Mouse (Mus musculus) hindbrain, embryonic 11.5 days (tissue): Measurements from ENCODE around the gene Ube2r2. TPM values are rescaled to one million over a fixed set of nuclear protein-coding genes. Genes with fewer than 3 reads are reported as not detected.

Experiments
- ATAC-seq: fragments of 200-750 bp; cut with Nextera tagmentation; 2 replicates; pipeline ENCODE4 v1.8.0; 2017; ENCODE audit warnings: mild to moderate bottlenecking, moderate TSS enrichment, moderate library complexity; ENCODE audit not compliant: low FRiP score
- DNase-seq: peaks from one replicate; pipeline ENCODE4 v3.0.0-alpha.2; 2015; ENCODE audit warnings: low spot score
- H3K27ac ChIP-seq: fragments of 300-500 bp; sonication (generic); 2 replicates; pipeline ENCODE4 v1.5.1; 2014; ENCODE audit warnings: mild to moderate bottlenecking, low read depth, low read length
- H3K27me3 ChIP-seq: fragments of 300-500 bp; sonication (generic); 2 replicates; pipeline ENCODE4 v1.6.1; 2014; ENCODE audit warnings: mild to moderate bottlenecking, low read length, moderate library complexity, mixed read lengths; ENCODE audit not compliant: control insufficient read depth, insufficient read depth
- H3K36me3 ChIP-seq: fragments of 300-500 bp; sonication (generic); 2 replicates; pipeline ENCODE4 v1.6.1; 2014; ENCODE audit warnings: mild to moderate bottlenecking, low read length, moderate library complexity, mixed read lengths; ENCODE audit not compliant: control insufficient read depth, insufficient read depth
- H3K4me1 ChIP-seq: fragments of 300-500 bp; sonication (generic); replicated peaks from 2 replicates; pipeline ENCODE4 v1.6.1; 2014; ENCODE audit warnings: low read length, mixed read lengths; ENCODE audit not compliant: control insufficient read depth, insufficient read depth
- H3K4me2 ChIP-seq: fragments of 300-500 bp; sonication (generic); replicated peaks from 2 replicates; pipeline ENCODE4 v1.6.1; 2014; ENCODE audit warnings: mild to moderate bottlenecking, low read depth, low read length
- H3K4me3 ChIP-seq: fragments of 300-500 bp; sonication (generic); 2 replicates; pipeline ENCODE4 v1.5.1; 2014; ENCODE audit warnings: low read depth, low read length
- H3K9ac ChIP-seq: fragments of 300-500 bp; sonication (generic); 2 replicates; pipeline ENCODE4 v1.6.1; 2014; ENCODE audit warnings: low read depth, low read length
- H3K9me3 ChIP-seq: fragments of 300-500 bp; sonication (generic); 2 replicates; pipeline ENCODE4 v1.6.1; 2016; ENCODE audit warnings: low read length; ENCODE audit not compliant: control insufficient read depth
- WGBS: fragments of 180-500 bp; shearing (Covaris S2); extraction: QIAGEN DNeasy Blood & Tissue Kit; methylation state at CpG from one replicate; pipeline ENCODE4 v1.1.7; 2014; 5-methylcytosine and 5-hydroxymethylcytosine counted together
- polyA plus RNA-seq: library from polyadenylated mRNA; unstranded; fragments of >200 nt; fragmentation: Nextera tagmentation; extraction: Ambion mirVana; gene quantifications from 2 replicates; pipeline ENCODE4 v1.2.1, GENCODE M21; 2014

The Ube2r2 gene
- polyA plus RNA-seq, 1 experiment from 2014 or later, result 107 TPM

GRCm38 (mm10) chr4:41096169-41096568 lies 39.4 kb upstream of the Ube2r2 start:
- H3K9me3 ChIP-seq, result no peaks in the 10 kb centered on the region
- no peak overlapping the region for H3K4me2 ChIP-seq
- no peaks in the 10 kb centered on the region; the same call in 1 of the 2 replicates for H3K4me1 ChIP-seq
- H3K27me3 ChIP-seq, result peaks cover 15% of the 10 kb centered on the region; the same call in 1 of the 2 replicates
- ATAC-seq (no peak), DNase-seq (no peak)
- H3K36me3 ChIP-seq, result no peaks in the 10 kb centered on the region
- H3K9ac ChIP-seq, result no peak overlapping the region
- 77% methylated on average over 8 of the region's 8 CpGs for WGBS
- no peak overlapping the region for H3K4me3 ChIP-seq
- H3K27ac ChIP-seq, result no peak overlapping the region

- DNase-seq (no peak), ATAC-seq (no peak)
- Histone ChIP-seq H3K4me2 (no peak overlapping the region), H3K9me3 (no peaks in the 10 kb centered on the region), H3K36me3 (no peaks in the 10 kb centered on the region), H3K27me3 (peaks cover 15% of the 10 kb centered on the region; the same call in 1 of the 2 replicates), H3K9ac (no peak overlapping the region), H3K27ac (no peak overlapping the region), H3K4me3 (no peak overlapping the region), H3K4me1 (no peaks in the 10 kb centered on the region; the same call in 1 of the 2 replicates)
- WGBS, result 71% methylated on average over 5 of the region's 5 CpGs
Observed at GRCm38 (mm10) chr4:41096794-41097193, 38.7 kb upstream of the Ube2r2 start.

GRCm38 (mm10) chr4:41097381-41097780 lies 38.2 kb upstream of the Ube2r2 start:
- Histone ChIP-seq H3K4me1 (no peaks in the 10 kb centered on the region; the same call in 1 of the 2 replicates), H3K9me3 (no peaks in the 10 kb centered on the region), H3K27ac (no peak overlapping the region), H3K9ac (no peak overlapping the region), H3K4me2 (peak overlapping the region; percentile 56), H3K27me3 (peaks cover 15% of the 10 kb centered on the region; the same call in 1 of the 2 replicates), H3K36me3 (no peaks in the 10 kb centered on the region), H3K4me3 (0 out of 2 replicates have a peak overlapping the region, but pooled peaks have one; percentile 12)
- ATAC-seq (no peak), DNase-seq (no peak)
- WGBS, result 42% methylated on average over 13 of the region's 13 CpGs

- H3K4me1 ChIP-seq, result no peaks in the 10 kb centered on the region; the same call in 1 of the 2 replicates
- DNase-seq (peak; percentile 56), ATAC-seq (peak; percentile 45)
- no peak within 1 kb of the TSS for H3K9ac ChIP-seq
- under 1% methylated on average over 42 of the region's 42 CpGs for WGBS
- H3K27me3 ChIP-seq, result peaks cover 15% of the 10 kb centered on the region; the same call in 1 of the 2 replicates
- H3K4me2 ChIP-seq, result peak within 1 kb of the TSS; percentile 56
- no peaks in the 10 kb centered on the region for H3K36me3 ChIP-seq
- H3K4me3 ChIP-seq, result peak within 1 kb of the TSS; percentile 29
- H3K27ac ChIP-seq, result no peak within 1 kb of the TSS
- no peaks in the 10 kb centered on the region for H3K9me3 ChIP-seq
Observed at GRCm38 (mm10) chr4:41097871-41098576, 37.5 kb upstream of the Ube2r2 start, which contains the start of gene Aqp3. TSS of gene Aqp3 (minus strand) at chr4:41098183.

- H3K4me3 ChIP-seq, result peak overlapping the region; percentile 29
- H3K27ac ChIP-seq, result no peak overlapping the region
- H3K36me3 ChIP-seq, result no peaks in the 10 kb centered on the region
- ATAC-seq (peak; percentile 38), DNase-seq (peak; percentile 24)
- whole genome bisulfite sequencing, result 13% methylated on average over 11 of the region's 11 CpGs
- H3K4me1 ChIP-seq, result no peaks in the 10 kb centered on the region; the same call in 1 of the 2 replicates
- H3K27me3 ChIP-seq, result peaks cover 15% of the 10 kb centered on the region; the same call in 1 of the 2 replicates
- H3K4me2 ChIP-seq, result peak overlapping the region; percentile 56
- H3K9me3 ChIP-seq, result no peaks in the 10 kb centered on the region
- H3K9ac ChIP-seq, result no peak overlapping the region
Observed at GRCm38 (mm10) chr4:41098577-41098951, 37.0 kb upstream of the Ube2r2 start.

GRCm38 (mm10) chr4:41100986-41101385 lies 34.6 kb upstream of the Ube2r2 start:
- no peaks in the 10 kb centered on the region for H3K9me3 ChIP-seq
- H3K4me1 ChIP-seq, result no peaks in the 10 kb centered on the region; the same call in 1 of the 2 replicates
- WGBS, result 22% methylated on average over 1 of the region's 1 CpGs
- no peak overlapping the region for H3K4me3 ChIP-seq
- ATAC-seq (no peak), DNase-seq (no peak)
- no peaks in the 10 kb centered on the region for H3K36me3 ChIP-seq
- H3K27me3 ChIP-seq, result peaks cover 15% of the 10 kb centered on the region; the same call in 1 of the 2 replicates
- H3K4me2 ChIP-seq, result no peak overlapping the region
- H3K9ac ChIP-seq, result no peak overlapping the region
- H3K27ac ChIP-seq, result no peak overlapping the region

GRCm38 (mm10) chr4:41102901-41103300 lies 32.6 kb upstream of the Ube2r2 start:
- ATAC-seq (no peak), DNase-seq (no peak)
- no peak overlapping the region for H3K4me3 ChIP-seq
- H3K36me3 ChIP-seq, result no peaks in the 10 kb centered on the region
- H3K9me3 ChIP-seq, result no peaks in the 10 kb centered on the region
- no peak overlapping the region for H3K27ac ChIP-seq
- no peaks in the 10 kb centered on the region; the same call in 1 of the 2 replicates for H3K4me1 ChIP-seq
- no peak overlapping the region for H3K4me2 ChIP-seq
- no peak overlapping the region for H3K9ac ChIP-seq
- H3K27me3 ChIP-seq, result peaks cover 3% of the 10 kb centered on the region; the same call in 1 of the 2 replicates

- H3K4me1 ChIP-seq, result no peaks in the 10 kb centered on the region
- no peak overlapping the region for H3K4me2 ChIP-seq
- no peak overlapping the region for H3K27ac ChIP-seq
- 83% methylated on average over 4 of the region's 4 CpGs for WGBS
- no peak for DNase-seq
- H3K9ac ChIP-seq, result no peak overlapping the region
- no peak for ATAC-seq
- no peaks in the 10 kb centered on the region for H3K27me3 ChIP-seq
- H3K9me3 ChIP-seq, result no peaks in the 10 kb centered on the region
- H3K4me3 ChIP-seq, result no peak overlapping the region
- H3K36me3 ChIP-seq, result no peaks in the 10 kb centered on the region
Observed at GRCm38 (mm10) chr4:41107440-41107839, 28.1 kb upstream of the Ube2r2 start.
